Mouse (Mus musculus): ENCODE measurements around the gene Cntn4. TPM values are rescaled to one million over a fixed set of nuclear protein-coding genes. Genes with fewer than 3 reads are reported as not detected.

The Cntn4 gene
- polyA plus RNA-seq, 1 experiment, result not detected

- TF ChIP-seq CTCF (IDR thresholded peaks at IDR 0.05; ENCODE audit: control insufficient read depth, insufficient read depth, low read length) (no peak), POLR2A (IDR thresholded peaks at IDR 0.05; ENCODE audit: borderline replicate concordance, control insufficient read depth, low read depth, low read length) (no peak)
- Histone ChIP-seq H3K4me3 (replicated peaks; ENCODE audit: control insufficient read depth, low read depth, low read length) (no peak overlapping the region), H3K27ac (ENCODE audit: control insufficient read depth, insufficient read depth, low read depth, low read length, poor library complexity) (no peak overlapping the region), H3K4me1 (ENCODE audit: control insufficient read depth, insufficient read depth, low read length) (no peaks in the 10 kb centered on the region)
- WGBS, result 69% methylated on average over 2 of the region's 2 CpGs
Observed at GRCm38 (mm10) chr6:106153530-106153929, 476.1 kb downstream of the Cntn4 start.

- TF ChIP-seq POLR2A (IDR thresholded peaks at IDR 0.05; ENCODE audit: borderline replicate concordance, control insufficient read depth, low read depth, low read length), result no peak
- TF ChIP-seq CTCF (IDR thresholded peaks at IDR 0.05; ENCODE audit: control insufficient read depth, insufficient read depth, low read length), result no peak
- no peak overlapping the region for H3K27ac ChIP-seq (ENCODE audit: control insufficient read depth, insufficient read depth, low read depth, low read length, poor library complexity)
- H3K4me1 ChIP-seq (ENCODE audit: control insufficient read depth, insufficient read depth, low read length), result no peaks in the 10 kb centered on the region
- 87% methylated on average over 3 of the region's 3 CpGs for WGBS
- H3K4me3 ChIP-seq (replicated peaks; ENCODE audit: control insufficient read depth, low read depth, low read length), result no peak overlapping the region
Observed at GRCm38 (mm10) chr6:106155362-106155761, 477.9 kb downstream of the Cntn4 start.

DNA sequence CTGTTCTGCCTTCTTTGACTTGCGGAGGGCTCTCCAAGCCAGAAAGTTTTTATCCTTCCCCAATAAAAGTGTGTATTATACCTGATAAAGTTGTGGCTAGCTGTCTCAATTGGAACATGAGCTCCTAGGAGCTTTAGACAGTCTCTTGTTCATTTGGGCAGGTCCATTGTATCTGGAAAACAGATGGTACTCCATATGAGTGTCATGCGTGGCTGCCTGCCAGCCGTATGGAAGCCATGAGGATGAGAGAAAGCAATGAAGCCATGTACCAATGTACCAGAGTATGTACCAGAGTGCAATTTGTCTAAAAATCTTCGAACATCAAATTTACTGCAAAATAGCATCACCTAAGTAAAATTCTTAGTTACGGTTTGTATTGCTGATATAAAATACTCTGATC, 500.1 kb downstream of the Cntn4 start:
- 76% methylated on average over 5 of the region's 5 CpGs for WGBS
- no peak for TF ChIP-seq POLR2A (IDR thresholded peaks at IDR 0.05; ENCODE audit: borderline replicate concordance, control insufficient read depth, low read depth, low read length)
- no peak overlapping the region for H3K4me3 ChIP-seq (replicated peaks; ENCODE audit: control insufficient read depth, low read depth, low read length)

GRCm38 (mm10) chr6:106181596-106181995, 504.1 kb downstream of the Cntn4 start:
- H3K27ac ChIP-seq (ENCODE audit: control insufficient read depth, insufficient read depth, low read depth, low read length, poor library complexity), result no peak overlapping the region
- WGBS, result 82% methylated on average over 2 of the region's 2 CpGs
- no peak overlapping the region for H3K4me3 ChIP-seq (replicated peaks; ENCODE audit: control insufficient read depth, low read depth, low read length)
- no peaks in the 10 kb centered on the region for H3K4me1 ChIP-seq (ENCODE audit: control insufficient read depth, insufficient read depth, low read length)
- no peak for TF ChIP-seq POLR2A (IDR thresholded peaks at IDR 0.05; ENCODE audit: borderline replicate concordance, control insufficient read depth, low read depth, low read length)
- no peak for TF ChIP-seq CTCF (IDR thresholded peaks at IDR 0.05; ENCODE audit: control insufficient read depth, insufficient read depth, low read length)

More for the DNA sequence above, 500.1 kb downstream of the Cntn4 start:
- no peaks in the 10 kb centered on the region for H3K4me1 ChIP-seq (ENCODE audit: control insufficient read depth, insufficient read depth, low read length)
- no peak overlapping the region for H3K27ac ChIP-seq (ENCODE audit: control insufficient read depth, insufficient read depth, low read depth, low read length, poor library complexity)

DNA sequence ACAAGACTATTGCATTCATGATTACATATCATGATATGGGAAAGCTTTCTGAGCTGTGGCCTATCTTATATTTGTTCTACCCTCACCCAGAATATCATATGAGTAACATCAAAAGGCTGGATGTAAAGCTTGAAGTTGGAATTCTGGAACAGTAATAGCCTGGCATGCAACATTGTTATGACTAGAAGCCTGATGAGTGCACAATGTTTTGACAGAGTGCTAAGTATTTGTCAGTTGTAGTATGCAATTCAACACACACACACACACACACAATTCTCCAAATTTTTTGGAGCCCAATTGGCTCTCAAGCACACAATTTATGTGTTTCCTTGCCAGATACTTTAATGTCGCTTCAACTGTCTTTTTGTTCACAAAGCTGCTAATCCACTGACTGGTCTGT, 523.5 kb downstream of the Cntn4 start:
- no peak for TF ChIP-seq CTCF (IDR thresholded peaks at IDR 0.05; ENCODE audit: control insufficient read depth, insufficient read depth, low read length)
- TF ChIP-seq POLR2A (IDR thresholded peaks at IDR 0.05; ENCODE audit: borderline replicate concordance, control insufficient read depth, low read depth, low read length), result no peak
- Histone ChIP-seq H3K4me3 (replicated peaks; ENCODE audit: control insufficient read depth, low read depth, low read length) (no peak overlapping the region), H3K4me1 (ENCODE audit: control insufficient read depth, insufficient read depth, low read length) (no peaks in the 10 kb centered on the region), H3K27ac (ENCODE audit: control insufficient read depth, insufficient read depth, low read depth, low read length, poor library complexity) (no peak overlapping the region)
- WGBS, result 79% methylated on average over 1 of the region's 1 CpGs

GRCm38 (mm10) chr6:106207401-106207800, 529.9 kb downstream of the Cntn4 start:
- H3K27ac ChIP-seq (ENCODE audit: control insufficient read depth, insufficient read depth, low read depth, low read length, poor library complexity), result no peak overlapping the region
- no peak overlapping the region for H3K4me3 ChIP-seq (replicated peaks; ENCODE audit: control insufficient read depth, low read depth, low read length)
- TF ChIP-seq CTCF (IDR thresholded peaks at IDR 0.05; ENCODE audit: control insufficient read depth, insufficient read depth, low read length), result no peak
- no peak for TF ChIP-seq POLR2A (IDR thresholded peaks at IDR 0.05; ENCODE audit: borderline replicate concordance, control insufficient read depth, low read depth, low read length)
- H3K4me1 ChIP-seq (ENCODE audit: control insufficient read depth, insufficient read depth, low read length), result no peaks in the 10 kb centered on the region

- Histone ChIP-seq H3K27ac (ENCODE audit: control insufficient read depth, insufficient read depth, low read depth, low read length, poor library complexity) (no peak overlapping the region), H3K4me3 (replicated peaks; ENCODE audit: control insufficient read depth, low read depth, low read length) (no peak overlapping the region), H3K4me1 (ENCODE audit: control insufficient read depth, insufficient read depth, low read length) (no peaks in the 10 kb centered on the region)
- 78% methylated on average over 4 of the region's 4 CpGs for WGBS
- TF ChIP-seq CTCF (IDR thresholded peaks at IDR 0.05; ENCODE audit: control insufficient read depth, insufficient read depth, low read length), result no peak
- TF ChIP-seq POLR2A (IDR thresholded peaks at IDR 0.05; ENCODE audit: borderline replicate concordance, control insufficient read depth, low read depth, low read length), result no peak
Observed at GRCm38 (mm10) chr6:106213071-106213470, 535.6 kb downstream of the Cntn4 start.

GRCm38 (mm10) chr6:106237046-106237948, 559.8 kb downstream of the Cntn4 start:
- 74% methylated on average over 12 of the region's 12 CpGs for WGBS
- no peaks in the 10 kb centered on the region for H3K4me1 ChIP-seq (ENCODE audit: control insufficient read depth, insufficient read depth, low read length)
- no peak overlapping the region for H3K4me3 ChIP-seq (replicated peaks; ENCODE audit: control insufficient read depth, low read depth, low read length)
- TF ChIP-seq POLR2A (IDR thresholded peaks at IDR 0.05; ENCODE audit: borderline replicate concordance, control insufficient read depth, low read depth, low read length) (no peak), CTCF (IDR thresholded peaks at IDR 0.05; ENCODE audit: control insufficient read depth, insufficient read depth, low read length) (no peak)
- H3K27ac ChIP-seq (ENCODE audit: control insufficient read depth, insufficient read depth, low read depth, low read length, poor library complexity), result no peak overlapping the region

Measured in bone marrow, adult 2 months (tissue).